Mouse (Mus musculus) intestine, embryonic 14.5 days (tissue): ENCODE results near the gene Tfr2. TPM values are rescaled to one million over a fixed set of nuclear protein-coding genes. Genes with fewer than 3 reads are reported as not detected.

Source experiments
- ATAC-seq: fragments of 200-750 bp; cut with Nextera tagmentation; replicated peaks from 2 replicates; pipeline ENCODE4 v1.8.0; 2017; ENCODE audit warnings: low read depth, moderate number of reproducible peaks, moderate TSS enrichment, moderate library complexity; ENCODE audit not compliant: low FRiP score, low TSS enrichment
- DNase-seq: peaks from one replicate; pipeline ENCODE4 v3.0.0-alpha.2; 2018; ENCODE audit warnings: low spot score
- H3K27ac ChIP-seq: fragments of 300-500 bp; sonication (generic); 2 replicates; pipeline ENCODE4 v1.5.1; 2014; ENCODE audit warnings: low read depth, mild to moderate bottlenecking, control low read depth
- H3K27me3 ChIP-seq: fragments of 300-500 bp; sonication (generic); replicated peaks from 2 replicates; pipeline ENCODE4 v1.6.1; 2014; ENCODE audit warnings: low read length, control low read depth; ENCODE audit not compliant: control insufficient read depth, insufficient read depth
- H3K36me3 ChIP-seq: fragments of 300-500 bp; sonication (generic); 2 replicates; pipeline ENCODE4 v1.6.1; 2014; ENCODE audit warnings: low read length, control low read depth; ENCODE audit not compliant: control insufficient read depth, insufficient read depth
- H3K4me1 ChIP-seq: fragments of 300-500 bp; sonication (generic); replicated peaks from 2 replicates; pipeline ENCODE4 v1.6.1; 2014; ENCODE audit warnings: low read length, control low read depth, mixed read lengths; ENCODE audit not compliant: control insufficient read depth, insufficient read depth
- H3K4me2 ChIP-seq: fragments of 300-500 bp; sonication (generic); 2 replicates; pipeline ENCODE4 v1.6.1; 2014; ENCODE audit warnings: low read length
- H3K4me3 ChIP-seq: fragments of 300-500 bp; sonication (generic); 2 replicates; pipeline ENCODE4 v1.5.1; 2014; ENCODE audit warnings: low read depth, low read length, control low read depth, mixed read lengths
- H3K9ac ChIP-seq: fragments of 300-500 bp; sonication (generic); 2 replicates; pipeline ENCODE4 v1.6.1; 2014; ENCODE audit warnings: mild to moderate bottlenecking, low read length
- H3K9me3 ChIP-seq: fragments of 300-500 bp; sonication (generic); 2 replicates; pipeline ENCODE4 v1.6.1; 2016; ENCODE audit warnings: low read length, control low read depth; ENCODE audit not compliant: control insufficient read depth
- WGBS: fragments of 180-500 bp; shearing (Covaris S2); extraction: QIAGEN DNeasy Blood & Tissue Kit; methylation state at CpG from one replicate; pipeline ENCODE4 v1.1.7; 2014; 5-methylcytosine and 5-hydroxymethylcytosine counted together
- polyA plus RNA-seq: library from polyadenylated mRNA; unstranded; fragments of >200 nt; fragmentation: Nextera tagmentation; extraction: Ambion mirVana; gene quantifications from 2 replicates; pipeline ENCODE4 v1.2.1, GENCODE M21; 2014

Gene Tfr2
- polyA plus RNA-seq, 1 experiment from 2014 or later = 0.34 TPM

- Histone ChIP-seq H3K4me1 (peaks cover 29% of the 10 kb centered on the region), H3K27ac (peak within 1 kb of the TSS; percentile 94), H3K9ac (peak within 1 kb of the TSS; percentile 81), H3K36me3 (peaks cover 8% of the 10 kb centered on the region), H3K4me2 (peak within 1 kb of the TSS; percentile 80), H3K27me3 (no peaks in the 10 kb centered on the region), H3K9me3 (no peaks in the 10 kb centered on the region), H3K4me3 (peak within 1 kb of the TSS; percentile 94)
- DNase-seq = peak; percentile 95
- under 1% methylated on average over 45 of the region's 46 CpGs for WGBS
- peak; percentile 97 for ATAC-seq
Observed at GRCm38 (mm10) chr5:137628498-137629305, 59.1 kb downstream of the Tfr2 start, which contains the start of the genes Fbxo24, Lrch4 and Gm20605. Gene Fbxo24, minus strand, starts transcription at chr5:137629002. Gene Lrch4, plus strand, starts transcription at chr5:137629121. Gene Gm20605, plus strand, starts transcription at chr5:137629175.

DNA sequence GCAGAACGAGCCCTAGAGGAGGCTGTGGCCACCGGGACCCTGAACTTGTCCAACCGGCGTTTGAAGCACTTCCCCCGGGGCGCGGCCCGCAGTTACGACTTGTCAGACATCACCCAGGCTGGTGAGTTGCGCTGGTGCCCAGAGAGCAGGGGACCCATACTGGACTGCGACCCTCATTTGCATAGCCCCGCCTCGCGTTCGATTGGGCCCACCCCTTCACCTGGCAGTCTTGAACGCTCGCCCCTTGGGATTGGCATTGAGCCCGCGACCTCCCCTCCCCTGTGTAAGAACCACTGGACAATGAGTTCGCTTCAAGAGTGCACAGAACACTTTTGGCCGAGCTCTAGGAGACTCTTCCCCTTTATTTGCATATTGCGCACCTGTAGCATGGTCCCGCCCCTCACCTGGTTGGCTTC lies 59.7 kb downstream of the Tfr2 start:
- ATAC-seq (peak; percentile 61), DNase-seq (no peak)
- Histone ChIP-seq H3K9me3 (no peaks in the 10 kb centered on the region), H3K36me3 (peaks cover 14% of the 10 kb centered on the region), H3K4me1 (peaks cover 29% of the 10 kb centered on the region), H3K9ac (peak overlapping the region; percentile 81), H3K4me3 (peak overlapping the region; percentile 94), H3K27ac (peak overlapping the region; percentile 94), H3K4me2 (peak overlapping the region; percentile 80), H3K27me3 (no peaks in the 10 kb centered on the region)
- WGBS = under 1% methylated on average over 23 of the region's 23 CpGs

- 18% methylated on average over 6 of the region's 6 CpGs for WGBS
- DNase-seq (no peak), ATAC-seq (peak; percentile 13; the same call in 1 of the 2 replicates)
Observed at GRCm38 (mm10) chr5:137629906-137630545, 60.4 kb downstream of the Tfr2 start.

GRCm38 (mm10) chr5:137630602-137631001 lies 61.0 kb downstream of the Tfr2 start:
- Histone ChIP-seq H3K9ac (peak overlapping the region; percentile 20), H3K36me3 (peaks cover 23% of the 10 kb centered on the region), H3K27me3 (no peaks in the 10 kb centered on the region), H3K9me3 (no peaks in the 10 kb centered on the region), H3K27ac (peak overlapping the region; percentile 94), H3K4me3 (peak overlapping the region; percentile 18; the same call in 1 of the 2 replicates), H3K4me2 (peak overlapping the region; percentile 80), H3K4me1 (peaks cover 29% of the 10 kb centered on the region)
- ATAC-seq = no peak
- 25% methylated on average over 3 of the region's 3 CpGs for WGBS
- no peak for DNase-seq

More at GRCm38 (mm10) chr5:137629906-137630545, 60.4 kb downstream of the Tfr2 start:
- Histone ChIP-seq H3K4me2 (peak overlapping the region; percentile 80), H3K36me3 (peaks cover 17% of the 10 kb centered on the region), H3K4me3 (peak overlapping the region; percentile 94), H3K27ac (peak overlapping the region; percentile 94), H3K4me1 (peaks cover 29% of the 10 kb centered on the region), H3K9ac (peak overlapping the region; percentile 81), H3K27me3 (no peaks in the 10 kb centered on the region), H3K9me3 (no peaks in the 10 kb centered on the region)

- no peak for DNase-seq
- WGBS = 61% methylated on average over 9 of the region's 9 CpGs
Observed at GRCm38 (mm10) chr5:137631171-137631570, 61.5 kb downstream of the Tfr2 start.

DNA sequence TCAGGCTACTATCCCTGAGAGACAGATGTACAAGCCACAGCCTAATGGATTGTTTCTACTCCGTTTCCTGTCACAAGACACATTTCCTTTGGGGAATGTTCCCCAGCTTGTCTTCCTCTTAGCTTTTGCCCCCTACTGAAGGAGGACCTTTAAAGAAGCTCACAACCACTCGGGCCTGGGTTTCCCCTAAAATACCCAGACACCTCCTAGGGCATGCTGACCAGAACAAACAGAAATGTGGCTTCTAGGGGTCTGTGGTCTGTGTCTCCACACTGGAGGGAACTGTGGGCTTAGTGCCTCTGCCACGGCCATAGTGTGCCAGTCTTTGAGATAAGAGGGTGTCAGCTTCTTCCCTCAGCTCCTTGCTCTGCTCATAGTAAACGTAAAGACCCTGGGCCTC lies 62.0 kb downstream of the Tfr2 start:
- 68% methylated on average over 4 of the region's 4 CpGs for WGBS
- H3K36me3 ChIP-seq = peaks cover 32% of the 10 kb centered on the region
- H3K9ac ChIP-seq = no peak overlapping the region
- no peaks in the 10 kb centered on the region for H3K9me3 ChIP-seq
- H3K4me1 ChIP-seq = peaks cover 29% of the 10 kb centered on the region
- H3K4me3 ChIP-seq = no peak overlapping the region
- H3K27me3 ChIP-seq = no peaks in the 10 kb centered on the region
- no peak overlapping the region; the same call in 1 of the 2 replicates for H3K27ac ChIP-seq
- no peak for ATAC-seq
- peak overlapping the region; percentile 80 for H3K4me2 ChIP-seq
- DNase-seq = no peak

More at GRCm38 (mm10) chr5:137631171-137631570, 61.5 kb downstream of the Tfr2 start:
- Histone ChIP-seq H3K4me2 (peak overlapping the region; percentile 80), H3K27ac (peak overlapping the region; percentile 94), H3K36me3 (peaks cover 28% of the 10 kb centered on the region), H3K9ac (peak overlapping the region; percentile 20; the same call in 1 of the 2 replicates), H3K9me3 (no peaks in the 10 kb centered on the region), H3K4me3 (peak overlapping the region; percentile 18; the same call in 1 of the 2 replicates), H3K4me1 (peaks cover 29% of the 10 kb centered on the region), H3K27me3 (no peaks in the 10 kb centered on the region)
- ATAC-seq = no peak

- Histone ChIP-seq H3K4me1 (peaks cover 21% of the 10 kb centered on the region), H3K36me3 (peaks cover 52% of the 10 kb centered on the region), H3K9me3 (no peaks in the 10 kb centered on the region), H3K4me2 (no peak overlapping the region), H3K27ac (no peak overlapping the region), H3K4me3 (no peak overlapping the region), H3K27me3 (no peaks in the 10 kb centered on the region), H3K9ac (no peak overlapping the region)
- WGBS = 77% methylated on average over 12 of the region's 12 CpGs
- ATAC-seq (no peak), DNase-seq (no peak)
Observed at GRCm38 (mm10) chr5:137633397-137634084, 63.9 kb downstream of the Tfr2 start.
